Mouse (Mus musculus): ENCODE measurements around the gene Trpm8. TPM values are rescaled to one million over a fixed set of nuclear protein-coding genes. Genes with fewer than 3 reads are reported as not detected.

Trpm8 gene
- total and polyA plus RNA-seq, 3 experiments: not detected

GRCm38 (mm10) chr1:88303762-88304161 is 26.3 kb downstream of the Trpm8 start:
- Histone ChIP-seq H3K9ac (ENCODE audit: insufficient read depth, low read depth) (no peak overlapping the region), H3K36me3 (replicated peaks in 1 of 2; ENCODE audit: control insufficient read depth in 1 of 2, insufficient read depth in 1 of 2, low read length in 1 of 2) (no peaks in the 10 kb centered on the region), H3K79me2 (replicated peaks; ENCODE audit: control insufficient read depth, extremely low read depth, insufficient read depth, poor library complexity, severe bottlenecking) (no peaks in the 10 kb centered on the region), H3K4me2 (ENCODE audit: insufficient read depth, low read depth, poor library complexity, severe bottlenecking) (no peak overlapping the region), H3K4me1 (ENCODE audit: control insufficient read depth in 1 of 2, insufficient read depth in 2 of 2) (no peaks in the 10 kb centered on the region), H3K4me3 (replicated peaks in 1 of 3; ENCODE audit: low read depth in 2 of 3, low read length in 2 of 3, poor library complexity in 1 of 3) (no peak overlapping the region), H3K9me3 (replicated peaks; ENCODE audit: low read length) (peaks cover 33% of the 10 kb centered on the region), H3K27me3 (replicated peaks) (peaks cover 20% of the 10 kb centered on the region), H3K27ac (ENCODE audit: insufficient read depth, low read depth) (no peak overlapping the region)
- dilution Hi-C loops (cut with MboI; ENCODE audit: extremely low pct_ligation_motif_present, extremely low pct_unique_long_range_greater_than_20kb, low sequenced_read_pairs): no loop called here
- TF ChIP-seq BHLHE40 (IDR thresholded peaks at IDR 0.05; ENCODE audit: low read depth, low read length) (no peak), USF1 (IDR thresholded peaks at IDR 0.05; ENCODE audit: low read depth, low read length) (no peak), MAZ (IDR thresholded peaks at IDR 0.05; ENCODE audit: low read depth, low read length) (no peak), RCOR1 (conservative IDR thresholded peaks at IDR 0.05; ENCODE audit: low read depth, low read length) (no peak), CHD2 (IDR thresholded peaks at IDR 0.05; ENCODE audit: low read length) (no peak), HCFC1 (IDR thresholded peaks at IDR 0.05; ENCODE audit: low read depth, low read length) (no peak), CHD1 (IDR thresholded peaks at IDR 0.05; ENCODE audit: low read depth, low read length) (no peak), MAFK (IDR thresholded peaks at IDR 0.05; ENCODE audit: insufficient replicate concordance, low read length) (no peak), KAT2A (IDR thresholded peaks at IDR 0.05; ENCODE audit: insufficient replicate concordance, low read length) (no peak), TCF12 (IDR thresholded peaks at IDR 0.05; ENCODE audit: low read depth, low read length) (no peak), E2F4 (IDR thresholded peaks at IDR 0.05; ENCODE audit: insufficient replicate concordance, low read depth, low read length) (no peak), MAX (IDR thresholded peaks at IDR 0.05; ENCODE audit: low read length) (no peak)
- no peak for DNase-seq (ENCODE audit: extremely low read depth)
- in situ Hi-C loops (cut with MboI; ENCODE audit: low pct_ligation_motif_present, low pct_unique_long_range_greater_than_20kb, low sequenced_read_pairs): no loop called here

GRCm38 (mm10) chr1:88304261-88304985 is 27.0 kb downstream of the Trpm8 start:
- Histone ChIP-seq H3K9me3 (replicated peaks; ENCODE audit: low read length) (peaks cover 35% of the 10 kb centered on the region), H3K27me3 (replicated peaks) (peaks cover 16% of the 10 kb centered on the region), H3K4me3 (replicated peaks in 1 of 3; ENCODE audit: low read depth in 2 of 3, low read length in 2 of 3, poor library complexity in 1 of 3) (no peak overlapping the region), H3K79me2 (replicated peaks; ENCODE audit: control insufficient read depth, extremely low read depth, insufficient read depth, poor library complexity, severe bottlenecking) (no peaks in the 10 kb centered on the region), H3K27ac (ENCODE audit: insufficient read depth, low read depth) (no peak overlapping the region), H3K9ac (ENCODE audit: insufficient read depth, low read depth) (no peak overlapping the region), H3K36me3 (replicated peaks in 1 of 2; ENCODE audit: control insufficient read depth in 1 of 2, insufficient read depth in 1 of 2, low read length in 1 of 2) (no peaks in the 10 kb centered on the region), H3K4me1 (ENCODE audit: control insufficient read depth in 1 of 2, insufficient read depth in 2 of 2) (no peaks in the 10 kb centered on the region), H3K4me2 (ENCODE audit: insufficient read depth, low read depth, poor library complexity, severe bottlenecking) (no peak overlapping the region)
- dilution Hi-C loops (cut with MboI; ENCODE audit: extremely low pct_ligation_motif_present, extremely low pct_unique_long_range_greater_than_20kb, low sequenced_read_pairs) (no loop called here), in situ Hi-C loops (cut with MboI; ENCODE audit: low pct_ligation_motif_present, low pct_unique_long_range_greater_than_20kb, low sequenced_read_pairs) (no loop called here)
- no peak for DNase-seq (ENCODE audit: extremely low read depth)
- no peak for TF ChIP-seq MYC (IDR thresholded peaks at IDR 0.05; ENCODE audit: low read depth, low read length)
- no peak for TF ChIP-seq CHD1 (IDR thresholded peaks at IDR 0.05; ENCODE audit: low read depth, low read length)
- no peak for TF ChIP-seq CTCF (conservative IDR thresholded peaks at IDR 0.05 in 1 of 2, IDR thresholded peaks at IDR 0.05 in 1 of 2; ENCODE audit: low read depth in 2 of 2, low read length in 2 of 2)
- no peak for TF ChIP-seq RCOR1 (conservative IDR thresholded peaks at IDR 0.05; ENCODE audit: low read depth, low read length)
- no peak for TF ChIP-seq IRF4 (IDR thresholded peaks at IDR 0.05; ENCODE audit: low read depth, low read length)
